Mouse (Mus musculus) kidney, postnatal 0 days (tissue): ENCODE data around the gene Stx5a. TPM values are rescaled to one million over a fixed set of nuclear protein-coding genes. Genes with fewer than 3 reads are reported as not detected.
A peak's percentile ranks its signal among the peaks of the same experiment; 100 is the strongest.
"Not testable (repeated sequence)": the region's sequence is repeated elsewhere in the genome, so short reads cannot be mapped to it uniquely, and the experiment has no call there.

Experiments
- ATAC-seq: fragments of 200-750 bp; cut with Nextera tagmentation; replicated peaks from 2 replicates; pipeline ENCODE4 v1.8.0; 2017; ENCODE audit warnings: low read depth, moderate number of reproducible peaks, moderate TSS enrichment, moderate library complexity; ENCODE audit not compliant: low FRiP score
- DNase-seq: peaks from one replicate; pipeline ENCODE4 v3.0.0-alpha.2; 2016; ENCODE audit warnings: low spot score
- H3K27ac ChIP-seq: fragments of 300-500 bp; sonication (generic); 2 replicates; pipeline ENCODE4 v1.5.1; 2014; ENCODE audit warnings: mild to moderate bottlenecking
- H3K27me3 ChIP-seq: fragments of 300-500 bp; sonication (generic); 2 replicates; pipeline ENCODE4 v1.6.1; 2014; ENCODE audit warnings: low read length, mixed read lengths; ENCODE audit not compliant: insufficient read depth
- H3K36me3 ChIP-seq: fragments of 300-500 bp; sonication (generic); 2 replicates; pipeline ENCODE4 v1.6.1; 2014; ENCODE audit warnings: low read length, mixed read lengths; ENCODE audit not compliant: insufficient read depth
- H3K4me1 ChIP-seq: fragments of 300-500 bp; sonication (generic); replicated peaks from 2 replicates; pipeline ENCODE4 v1.6.1; 2014; ENCODE audit warnings: antibody characterized with exemption, low read length, mixed read lengths; ENCODE audit not compliant: insufficient read depth
- H3K4me2 ChIP-seq: fragments of 300-500 bp; sonication (generic); 2 replicates; pipeline ENCODE4 v1.6.1; 2014; ENCODE audit warnings: mild to moderate bottlenecking, low read length, moderate library complexity, mixed read lengths
- H3K4me3 ChIP-seq: fragments of 300-500 bp; sonication (generic); replicated peaks from 2 replicates; pipeline ENCODE4 v1.5.1; 2014; ENCODE audit warnings: low read depth, low read length
- H3K9ac ChIP-seq: fragments of 300-500 bp; sonication (generic); 2 replicates; pipeline ENCODE4 v1.6.1; 2014; ENCODE audit warnings: low read depth, low read length
- H3K9me3 ChIP-seq: fragments of 300-500 bp; sonication (generic); replicated peaks from 2 replicates; pipeline ENCODE4 v1.6.1; 2016; ENCODE audit warnings: low read length, inconsistent platforms, mixed read lengths
- CTCF ChIP-seq: IDR thresholded peaks from 2 replicates; pipeline ENCODE4 v1.5.1; 2016; ENCODE audit warnings: antibody characterized with exemption, low read depth, mild to moderate bottlenecking, moderate library complexity
- WGBS: fragments of 180-500 bp; shearing (Covaris S2); extraction: QIAGEN DNeasy Blood & Tissue Kit; methylation state at CpG from one replicate; pipeline ENCODE4 v1.1.7; 2014; 5-methylcytosine and 5-hydroxymethylcytosine counted together
- polyA plus RNA-seq: library from polyadenylated mRNA; unstranded; fragments of >200 nt; fragmentation: Nextera tagmentation; extraction: Ambion mirVana; gene quantifications from 2 replicates; pipeline ENCODE4 v1.2.1, GENCODE M21; 2015

The Stx5a gene
- polyA plus RNA-seq, 1 experiment from 2014 or later, result 105 TPM

DNA sequence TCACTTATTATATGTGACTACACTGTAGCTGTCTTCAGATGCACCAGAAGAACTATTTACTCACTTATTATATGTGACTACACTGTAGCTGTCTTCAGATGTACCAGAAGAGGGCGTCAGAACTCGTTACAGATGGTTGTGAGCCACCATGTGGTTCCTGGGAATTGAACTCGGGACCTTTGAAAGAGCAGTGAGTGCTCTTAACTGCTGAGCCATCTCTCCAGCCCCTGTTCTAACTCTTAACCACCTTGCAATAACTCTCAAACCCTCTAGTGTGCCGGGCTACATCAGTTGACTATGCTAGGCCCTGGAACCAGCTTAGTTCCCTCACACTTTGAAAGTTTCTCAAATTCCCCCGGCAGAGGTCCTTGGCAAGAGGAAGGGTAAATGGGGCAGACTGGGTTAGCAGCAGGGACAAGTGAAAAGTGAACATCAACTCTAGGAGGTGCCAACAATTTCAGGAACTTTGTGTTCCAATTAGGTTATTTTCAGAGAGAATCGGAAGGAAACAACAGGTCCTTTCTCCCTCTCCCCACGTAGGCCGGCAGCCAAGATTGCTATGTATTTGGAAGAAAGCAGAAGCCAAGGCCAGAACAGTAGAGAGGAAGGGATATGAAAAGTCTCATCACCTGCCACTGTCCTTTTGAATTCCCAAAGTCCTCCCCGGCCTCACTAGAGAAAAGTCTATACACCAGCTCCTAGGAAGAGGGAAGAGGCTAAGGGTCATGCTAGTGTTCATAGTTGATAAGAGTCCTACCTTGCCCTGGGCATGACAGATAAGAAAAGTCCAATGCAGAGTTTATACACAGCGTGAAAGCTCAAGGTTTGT is 26.3 kb upstream of the Stx5a start:
- H3K36me3 ChIP-seq, result peaks cover 10% of the 10 kb centered on the region; the same call in 1 of the 2 replicates
- no peak overlapping the region for H3K9ac ChIP-seq
- H3K9me3 ChIP-seq, result no peaks in the 10 kb centered on the region
- H3K27ac ChIP-seq, result no peak overlapping the region
- WGBS, result 75% methylated on average over 10 of the region's 10 CpGs
- no peak for DNase-seq
- no peaks in the 10 kb centered on the region for H3K27me3 ChIP-seq
- no peak overlapping the region for H3K4me2 ChIP-seq
- no peak for ATAC-seq
- TF ChIP-seq CTCF, result peak; percentile 34; the same call in 1 of the 2 replicates
- H3K4me3 ChIP-seq, result no peak overlapping the region
- peaks cover 11% of the 10 kb centered on the region; the same call in 1 of the 2 replicates for H3K4me1 ChIP-seq

DNA sequence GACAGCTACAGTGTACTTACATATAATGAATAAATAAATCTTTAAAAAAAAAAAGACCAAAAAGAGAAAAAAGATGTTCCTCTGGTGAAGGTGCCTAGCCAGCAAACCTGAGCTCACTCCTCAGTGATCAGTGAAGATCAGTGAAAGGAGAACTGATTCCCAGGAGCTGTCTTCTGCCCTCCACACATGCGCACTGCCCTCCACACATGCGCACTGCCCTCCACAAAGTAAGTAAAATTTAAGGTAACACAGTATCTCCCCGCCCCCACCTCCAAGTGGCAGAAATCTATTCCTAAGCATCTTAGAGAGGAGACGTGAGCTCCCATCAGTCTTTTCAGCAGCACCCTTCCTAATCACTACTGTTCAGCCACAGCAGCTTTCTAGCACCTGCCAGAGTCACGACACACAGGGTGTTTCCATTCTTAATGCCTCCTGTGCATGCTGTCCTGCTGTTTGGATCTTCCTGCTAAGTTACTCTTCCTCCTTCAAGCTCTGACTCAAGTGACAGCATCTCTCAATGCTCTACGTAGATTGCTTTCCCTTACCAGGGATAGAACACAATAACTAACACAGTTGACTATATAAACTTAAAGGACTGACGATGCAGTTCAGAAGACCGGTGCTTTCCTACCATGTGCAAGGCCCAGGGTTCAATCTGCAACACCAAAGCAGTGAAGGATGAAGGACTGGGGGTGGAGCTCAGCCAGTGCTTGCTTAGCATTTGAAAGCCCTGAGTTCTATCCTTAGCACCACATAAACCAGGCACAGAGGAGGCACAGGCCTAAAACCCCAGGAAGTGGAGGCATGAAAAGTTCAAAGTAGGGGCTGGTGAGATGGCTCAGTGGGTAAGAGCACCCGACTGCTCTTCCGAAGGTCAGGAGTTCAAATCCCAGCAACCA is 25.1 kb upstream of the Stx5a start:
- no peak for ATAC-seq
- WGBS, result 78% methylated on average over 10 of the region's 10 CpGs

DNA sequence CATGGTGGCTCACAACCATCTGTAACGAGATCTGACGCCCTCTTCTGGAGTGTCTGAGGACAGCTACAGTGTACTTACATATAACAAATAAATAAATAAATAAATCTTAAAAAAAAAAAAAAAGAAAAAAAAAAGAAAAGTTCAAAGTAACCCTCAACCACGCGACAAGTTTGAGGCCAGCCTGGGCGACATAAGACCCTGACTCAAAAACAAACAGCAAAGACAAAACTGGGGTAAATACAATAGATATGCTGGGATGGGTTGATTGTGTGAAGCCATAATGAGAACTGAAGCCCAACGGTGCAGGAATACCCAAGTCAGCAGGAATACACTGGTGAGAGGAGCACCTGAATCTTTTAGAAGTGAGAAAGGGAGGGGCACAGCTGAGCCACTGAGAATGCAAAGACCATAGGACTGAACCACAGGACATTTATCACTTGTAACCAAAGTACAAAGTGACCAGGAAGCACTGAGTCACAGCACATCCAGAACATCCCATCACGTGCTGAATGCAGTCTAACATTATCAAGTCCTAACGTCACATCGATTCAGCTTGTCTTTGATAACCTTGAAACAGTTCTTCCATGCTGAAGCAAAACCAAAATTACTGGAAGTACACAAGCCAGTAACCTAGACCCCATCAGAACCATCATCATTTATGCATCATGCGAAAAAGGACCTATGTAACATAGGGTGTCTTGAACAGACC is 24.3 kb upstream of the Stx5a start:
- Histone ChIP-seq H3K9ac (no peak overlapping the region), H3K27ac (no peak overlapping the region), H3K27me3 (no peaks in the 10 kb centered on the region), H3K36me3 (no peaks in the 10 kb centered on the region), H3K9me3 (no peaks in the 10 kb centered on the region), H3K4me1 (peaks cover under 1% of the 10 kb centered on the region; the same call in 1 of the 2 replicates), H3K4me3 (no peak overlapping the region), H3K4me2 (no peak overlapping the region)
- no peak for DNase-seq
- TF ChIP-seq CTCF, result no peak
- ATAC-seq, result no peak
- WGBS, result 76% methylated on average over 8 of the region's 10 CpGs

More for the DNA sequence above, 25.1 kb upstream of the Stx5a start:
- no peaks in the 10 kb centered on the region for H3K9me3 ChIP-seq
- no peak overlapping the region for H3K4me2 ChIP-seq
- H3K27me3 ChIP-seq, result no peaks in the 10 kb centered on the region
- no peak overlapping the region for H3K9ac ChIP-seq
- H3K4me3 ChIP-seq, result no peak overlapping the region
- H3K4me1 ChIP-seq, result peaks cover under 1% of the 10 kb centered on the region; the same call in 1 of the 2 replicates
- no peak for DNase-seq
- no peak overlapping the region for H3K27ac ChIP-seq
- no peaks in the 10 kb centered on the region for H3K36me3 ChIP-seq
- no peak for TF ChIP-seq CTCF

DNA sequence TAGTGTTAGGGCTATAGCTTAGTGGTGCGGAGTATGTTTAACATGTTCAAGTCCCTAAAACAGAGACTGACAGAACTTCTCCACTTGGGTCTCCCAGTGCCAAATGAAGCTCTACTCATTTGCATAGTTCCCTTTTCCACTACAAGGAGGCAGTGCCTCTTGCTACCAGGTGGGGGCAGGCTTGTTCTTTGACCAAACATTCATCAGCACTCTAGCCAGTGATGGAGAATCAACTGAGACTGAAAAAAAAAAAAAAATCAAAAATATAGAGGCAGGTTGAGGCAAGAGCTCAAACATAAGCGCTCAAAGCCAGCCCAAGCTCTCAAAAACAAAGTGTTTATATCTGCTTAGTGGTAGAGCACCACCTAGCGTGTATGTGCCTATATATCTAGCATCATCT is 22.9 kb upstream of the Stx5a start:
- DNase-seq, result peak; percentile 82
- no peaks in the 10 kb centered on the region for H3K36me3 ChIP-seq

DNA sequence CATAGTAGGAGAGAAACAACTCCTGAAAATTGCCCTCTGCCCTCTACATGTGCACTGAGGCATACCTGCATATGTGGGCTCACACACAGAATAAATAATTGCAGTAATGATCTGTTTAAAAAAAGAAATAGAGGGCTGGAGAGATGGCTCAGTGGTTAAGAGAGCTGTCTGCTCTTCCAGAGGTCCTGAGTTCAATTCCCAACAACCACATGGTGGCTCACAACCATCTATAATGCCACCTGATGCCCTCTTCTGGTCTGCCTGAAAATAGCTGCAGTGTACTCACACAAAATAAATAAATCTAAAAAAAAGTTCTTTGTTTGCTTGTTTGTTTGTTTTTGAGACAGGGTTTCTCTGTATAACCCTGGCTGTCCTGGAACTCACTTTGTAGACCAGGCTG is 22.2 kb upstream of the Stx5a start:
- H3K27ac ChIP-seq, H3K36me3 ChIP-seq, H3K27me3 ChIP-seq, ATAC-seq, H3K4me1 ChIP-seq, DNase-seq, H3K4me2 ChIP-seq, H3K9ac ChIP-seq, H3K4me3 ChIP-seq, H3K9me3 ChIP-seq: not testable (repeated sequence)
- TF ChIP-seq CTCF, result peak; percentile 48

More for the DNA sequence above, 22.9 kb upstream of the Stx5a start:
- Histone ChIP-seq H3K27me3 (no peaks in the 10 kb centered on the region), H3K27ac (no peak overlapping the region), H3K9me3 (no peaks in the 10 kb centered on the region), H3K4me3 (no peak overlapping the region), H3K4me2 (no peak overlapping the region), H3K4me1 (peaks cover 6% of the 10 kb centered on the region; the same call in 1 of the 2 replicates), H3K9ac (no peak overlapping the region)
- ATAC-seq, result no peak
- TF ChIP-seq CTCF, result peak; percentile 84
- 69% methylated on average over 3 of the region's 3 CpGs for WGBS

DNA sequence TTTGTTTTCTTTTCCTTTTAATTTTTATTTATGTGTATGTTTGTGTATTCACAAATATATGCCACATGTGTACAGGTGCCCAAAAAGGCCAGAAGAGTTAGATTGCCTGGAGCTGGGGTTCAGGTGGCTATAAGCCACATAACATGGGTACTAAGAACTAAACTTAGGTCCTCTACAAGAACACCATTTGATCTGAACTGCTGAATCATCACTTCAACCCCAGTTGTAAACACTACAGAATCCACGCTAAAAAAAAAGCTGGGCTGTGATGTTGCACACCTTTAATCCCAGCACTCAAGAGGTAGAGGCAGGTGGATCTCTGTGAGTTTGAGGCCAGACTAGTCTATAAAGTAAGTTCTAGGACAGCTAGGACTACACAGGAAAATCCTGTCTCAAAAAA is 19.8 kb upstream of the Stx5a start:
- 71% methylated on average over 1 of the region's 1 CpGs for WGBS
- no peak overlapping the region for H3K4me2 ChIP-seq
- H3K36me3 ChIP-seq, result peaks cover 12% of the 10 kb centered on the region
- no peaks in the 10 kb centered on the region for H3K9me3 ChIP-seq
- no peak overlapping the region for H3K27ac ChIP-seq
- TF ChIP-seq CTCF, result no peak
- peaks cover 12% of the 10 kb centered on the region; the same call in 1 of the 2 replicates for H3K4me1 ChIP-seq
- no peak overlapping the region for H3K9ac ChIP-seq
- no peak overlapping the region for H3K4me3 ChIP-seq
- ATAC-seq, result no peak
- no peak for DNase-seq
- H3K27me3 ChIP-seq, result no peaks in the 10 kb centered on the region
